Mouse (Mus musculus): Measurements from ENCODE around the gene Eps8l2. TPM values are rescaled to one million over a fixed set of nuclear protein-coding genes. Genes with fewer than 3 reads are reported as not detected.
A peak's percentile ranks its signal among the peaks of the same experiment; 100 is the strongest.

Eps8l2 gene
- polyA plus RNA-seq, 1 experiment from 2014 or later, result 1.3 TPM

- no peak overlapping the region for H3K9ac ChIP-seq
- H3K4me3 ChIP-seq, result no peak overlapping the region
- no peak for ATAC-seq (ENCODE audit: insufficient number of reproducible peaks, low FRiP score)
- H3K27me3 ChIP-seq (replicated peaks), result 0 out of 2 replicates have a peak, but pooled peaks cover 6% of the 10 kb centered on the region
- no peaks in the 10 kb centered on the region for H3K9me3 ChIP-seq (replicated peaks)
- no peak overlapping the region for H3K4me2 ChIP-seq
- H3K4me1 ChIP-seq (replicated peaks), result peaks cover 5% of the 10 kb centered on the region; the same call in 1 of the 2 replicates
- H3K27ac ChIP-seq (ENCODE audit: poor library complexity, severe bottlenecking), result no peak overlapping the region
- 65% methylated on average over 5 of the region's 5 CpGs for WGBS
- no peaks in the 10 kb centered on the region for H3K36me3 ChIP-seq
These were observed 31.2 kb downstream of the Eps8l2 start for GRCm38 (mm10) chr7:141369918-141370317.

GRCm38 (mm10) chr7:141371942-141372595 is 33.4 kb downstream of the Eps8l2 start:
- H3K9ac ChIP-seq, result no peak overlapping the region
- 40% methylated on average over 6 of the region's 6 CpGs for WGBS
- no peak for ATAC-seq (ENCODE audit: insufficient number of reproducible peaks, low FRiP score)

GRCm38 (mm10) chr7:141373611-141374010 is 34.9 kb downstream of the Eps8l2 start:
- ATAC-seq (ENCODE audit: insufficient number of reproducible peaks, low FRiP score), result no peak
- Histone ChIP-seq H3K9ac (no peak overlapping the region), H3K4me1 (replicated peaks) (peaks cover 5% of the 10 kb centered on the region; the same call in 1 of the 2 replicates), H3K9me3 (replicated peaks) (no peaks in the 10 kb centered on the region), H3K36me3 (no peaks in the 10 kb centered on the region), H3K4me2 (no peak overlapping the region), H3K4me3 (no peak overlapping the region), H3K27me3 (replicated peaks) (no peaks in the 10 kb centered on the region), H3K27ac (ENCODE audit: poor library complexity, severe bottlenecking) (no peak overlapping the region)
- 66% methylated on average over 6 of the region's 6 CpGs for WGBS

More at GRCm38 (mm10) chr7:141371942-141372595, 33.4 kb downstream of the Eps8l2 start:
- Histone ChIP-seq H3K36me3 (no peaks in the 10 kb centered on the region), H3K4me1 (replicated peaks) (peaks cover 5% of the 10 kb centered on the region; the same call in 1 of the 2 replicates), H3K4me2 (no peak overlapping the region), H3K27ac (ENCODE audit: poor library complexity, severe bottlenecking) (no peak overlapping the region), H3K27me3 (replicated peaks) (no peaks in the 10 kb centered on the region), H3K9me3 (replicated peaks) (no peaks in the 10 kb centered on the region), H3K4me3 (no peak overlapping the region)

- Histone ChIP-seq H3K36me3 (no peaks in the 10 kb centered on the region), H3K9me3 (replicated peaks) (no peaks in the 10 kb centered on the region), H3K4me1 (replicated peaks) (peaks cover 5% of the 10 kb centered on the region; the same call in 1 of the 2 replicates), H3K27me3 (replicated peaks) (no peaks in the 10 kb centered on the region), H3K4me2 (no peak overlapping the region), H3K27ac (ENCODE audit: poor library complexity, severe bottlenecking) (no peak overlapping the region), H3K9ac (no peak overlapping the region), H3K4me3 (no peak overlapping the region)
- ATAC-seq (ENCODE audit: insufficient number of reproducible peaks, low FRiP score), result no peak
These were observed 35.7 kb downstream of the Eps8l2 start for GRCm38 (mm10) chr7:141374399-141374798.

GRCm38 (mm10) chr7:141379584-141379983 is 40.9 kb downstream of the Eps8l2 start:
- 68% methylated on average over 4 of the region's 4 CpGs for WGBS
- Histone ChIP-seq H3K9me3 (replicated peaks) (no peaks in the 10 kb centered on the region), H3K36me3 (no peaks in the 10 kb centered on the region), H3K4me2 (no peak overlapping the region), H3K4me1 (replicated peaks) (no peaks in the 10 kb centered on the region), H3K9ac (no peak overlapping the region), H3K27me3 (replicated peaks) (peaks cover 24% of the 10 kb centered on the region; the same call in 1 of the 2 replicates), H3K4me3 (no peak overlapping the region), H3K27ac (ENCODE audit: poor library complexity, severe bottlenecking) (no peak overlapping the region)
- ATAC-seq (ENCODE audit: insufficient number of reproducible peaks, low FRiP score), result no peak

- Histone ChIP-seq H3K27ac (ENCODE audit: poor library complexity, severe bottlenecking) (no peak overlapping the region), H3K4me2 (no peak overlapping the region), H3K4me3 (no peak overlapping the region), H3K4me1 (replicated peaks) (no peaks in the 10 kb centered on the region), H3K36me3 (no peaks in the 10 kb centered on the region), H3K9ac (no peak overlapping the region), H3K9me3 (replicated peaks) (no peaks in the 10 kb centered on the region), H3K27me3 (replicated peaks) (peaks cover 35% of the 10 kb centered on the region; the same call in 1 of the 2 replicates)
- 66% methylated on average over 4 of the region's 4 CpGs for WGBS
- ATAC-seq (ENCODE audit: insufficient number of reproducible peaks, low FRiP score), result no peak
These were observed 42.6 kb downstream of the Eps8l2 start for GRCm38 (mm10) chr7:141381068-141381835.

- Histone ChIP-seq H3K9me3 (replicated peaks) (no peaks in the 10 kb centered on the region), H3K27me3 (replicated peaks) (peaks cover 25% of the 10 kb centered on the region; the same call in 1 of the 2 replicates), H3K36me3 (no peaks in the 10 kb centered on the region), H3K4me3 (no peak overlapping the region), H3K4me2 (no peak overlapping the region), H3K27ac (ENCODE audit: poor library complexity, severe bottlenecking) (no peak overlapping the region), H3K9ac (no peak overlapping the region), H3K4me1 (replicated peaks) (peaks cover 8% of the 10 kb centered on the region)
- WGBS, result 47% methylated on average over 2 of the region's 2 CpGs
- ATAC-seq (ENCODE audit: insufficient number of reproducible peaks, low FRiP score), result no peak
These were observed 49.3 kb downstream of the Eps8l2 start for GRCm38 (mm10) chr7:141387807-141388486.

GRCm38 (mm10) chr7:141388487-141389109 is 49.9 kb downstream of the Eps8l2 start:
- no peak overlapping the region for H3K9ac ChIP-seq
- H3K4me2 ChIP-seq, result no peak overlapping the region
- no peaks in the 10 kb centered on the region for H3K36me3 ChIP-seq
- peaks cover 13% of the 10 kb centered on the region for H3K4me1 ChIP-seq (replicated peaks)
- peaks cover 21% of the 10 kb centered on the region; the same call in 1 of the 2 replicates for H3K27me3 ChIP-seq (replicated peaks)
- H3K9me3 ChIP-seq (replicated peaks), result no peaks in the 10 kb centered on the region
- no peak overlapping the region for H3K27ac ChIP-seq (ENCODE audit: poor library complexity, severe bottlenecking)
- WGBS, result 46% methylated on average over 3 of the region's 3 CpGs
- H3K4me3 ChIP-seq, result no peak overlapping the region
- ATAC-seq (ENCODE audit: insufficient number of reproducible peaks, low FRiP score), result no peak

GRCm38 (mm10) chr7:141390326-141391259 is 51.9 kb downstream of the Eps8l2 start:
- 59% methylated on average over 9 of the region's 9 CpGs for WGBS
- ATAC-seq (ENCODE audit: insufficient number of reproducible peaks, low FRiP score), result no peak
- no peak overlapping the region for H3K27ac ChIP-seq (ENCODE audit: poor library complexity, severe bottlenecking)
- no peaks in the 10 kb centered on the region for H3K9me3 ChIP-seq (replicated peaks)
- H3K36me3 ChIP-seq, result peaks cover 4% of the 10 kb centered on the region; the same call in 1 of the 2 replicates
- H3K4me1 ChIP-seq (replicated peaks), result peaks cover 15% of the 10 kb centered on the region
- peaks cover 4% of the 10 kb centered on the region; the same call in 1 of the 2 replicates for H3K27me3 ChIP-seq (replicated peaks)
- H3K4me3 ChIP-seq, result no peak overlapping the region
- 0 out of 2 replicates have a peak overlapping the region, but pooled peaks have one; percentile 6 for H3K4me2 ChIP-seq
- no peak overlapping the region for H3K9ac ChIP-seq
